Mouse (Mus musculus) limb, embryonic 14.5 days (tissue): ENCODE measurements around the gene Rpl6. TPM values are rescaled to one million over a fixed set of nuclear protein-coding genes. Genes with fewer than 3 reads are reported as not detected.

ENCODE experiments used
- ATAC-seq: fragments of 200-750 bp; cut with Nextera tagmentation; 2 replicates; pipeline ENCODE4 v1.8.0; 2017; ENCODE audit warnings: low read depth, moderate number of reproducible peaks, moderate TSS enrichment; ENCODE audit not compliant: low FRiP score
- DNase-seq: peaks from one replicate; pipeline ENCODE4 v3.0.0-alpha.2; 2015; ENCODE audit warnings: low spot score
- H3K27ac ChIP-seq: fragments of 300-500 bp; sonication (generic); replicated peaks from 2 replicates; pipeline ENCODE4 v1.5.1; 2014; ENCODE audit warnings: low read depth, mild to moderate bottlenecking, low read length, moderate library complexity, mixed read lengths
- H3K27me3 ChIP-seq: fragments of 300-500 bp; sonication (generic); 2 replicates; pipeline ENCODE4 v1.6.1; 2014; ENCODE audit warnings: low read length, mixed read lengths; ENCODE audit not compliant: control insufficient read depth, insufficient read depth
- H3K36me3 ChIP-seq: fragments of 300-500 bp; sonication (generic); 2 replicates; pipeline ENCODE4 v1.6.1; 2014; ENCODE audit warnings: mild to moderate bottlenecking, low read length, moderate library complexity, mixed read lengths; ENCODE audit not compliant: control insufficient read depth, insufficient read depth
- H3K4me1 ChIP-seq: fragments of 300-500 bp; sonication (generic); 2 replicates; pipeline ENCODE4 v1.6.1; 2014; ENCODE audit warnings: antibody characterized with exemption, low read length, mixed read lengths; ENCODE audit not compliant: control insufficient read depth, insufficient read depth
- H3K4me2 ChIP-seq: fragments of 300-500 bp; sonication (generic); replicated peaks from 2 replicates; pipeline ENCODE4 v1.6.1; 2014; ENCODE audit warnings: low read depth, mild to moderate bottlenecking, low read length, moderate library complexity; ENCODE audit not compliant: severe bottlenecking
- H3K4me3 ChIP-seq: fragments of 300-500 bp; sonication (generic); replicated peaks from 2 replicates; pipeline ENCODE4 v1.5.1; 2014; ENCODE audit warnings: low read length
- H3K9ac ChIP-seq: fragments of 300-500 bp; sonication (generic); 2 replicates; pipeline ENCODE4 v1.6.1; 2014; ENCODE audit warnings: mild to moderate bottlenecking, low read depth, low read length, moderate library complexity; ENCODE audit not compliant: severe bottlenecking
- H3K9me3 ChIP-seq: fragments of 300-500 bp; sonication (generic); 2 replicates; pipeline ENCODE4 v1.6.1; 2016; ENCODE audit warnings: low read length; ENCODE audit not compliant: control insufficient read depth
- POLR2A ChIP-seq: fragments of 200-500 bp; IDR thresholded peaks from 2 replicates; pipeline ENCODE4 v1.8.0; 2012; ENCODE audit warnings: inconsistent platforms, mild to moderate bottlenecking, moderate library complexity, borderline replicate concordance; ENCODE audit not compliant: insufficient read depth, insufficient read length; ENCODE audit errors: extremely low read depth
- WGBS: fragments of 180-500 bp; shearing (Covaris S2); extraction: QIAGEN DNeasy Blood & Tissue Kit; methylation state at CpG from one replicate; pipeline ENCODE4 v1.1.7; 2014; 5-methylcytosine and 5-hydroxymethylcytosine counted together
- polyA plus RNA-seq, 2 experiments: library from polyadenylated mRNA; depleted of rRNA in 1 of 2; stranded (reverse) in 1 of 2; unstranded in 1 of 2; fragments of >200 nt; fragmentation: Nextera tagmentation in 1 of 2; extraction: Ambion mirVana in 1 of 2; gene quantifications; 2 replicates each; pipeline versions ENCODE4 v1.2.1 to v1.2.3; 2012 to 2014

The Rpl6 gene
- polyA plus RNA-seq, 2 experiments: 712 to 1,086 TPM

GRCm38 (mm10) chr5:121232789-121233188, 28.5 kb downstream of the Rpl6 start:
- WGBS: 94% methylated on average over 1 of the region's 1 CpGs
- TF ChIP-seq POLR2A: no peak
- H3K27me3 ChIP-seq: no peaks in the 10 kb centered on the region
- DNase-seq: no peak
- no peaks in the 10 kb centered on the region for H3K9me3 ChIP-seq
- H3K36me3 ChIP-seq: 0 out of 2 replicates have a peak, but pooled peaks cover 3% of the 10 kb centered on the region
- H3K27ac ChIP-seq: no peak overlapping the region
- no peaks in the 10 kb centered on the region for H3K4me1 ChIP-seq
- no peak for ATAC-seq
- H3K9ac ChIP-seq: no peak overlapping the region
- no peak overlapping the region for H3K4me3 ChIP-seq
- H3K4me2 ChIP-seq: no peak overlapping the region

GRCm38 (mm10) chr5:121233726-121234125, 29.4 kb downstream of the Rpl6 start:
- Histone ChIP-seq H3K4me1 (no peaks in the 10 kb centered on the region), H3K27ac (no peak overlapping the region), H3K4me2 (no peak overlapping the region), H3K9me3 (no peaks in the 10 kb centered on the region), H3K4me3 (no peak overlapping the region), H3K27me3 (no peaks in the 10 kb centered on the region), H3K9ac (no peak overlapping the region), H3K36me3 (0 out of 2 replicates have a peak, but pooled peaks cover 3% of the 10 kb centered on the region)
- no peak for DNase-seq
- WGBS: 85% methylated on average over 2 of the region's 2 CpGs
- no peak for TF ChIP-seq POLR2A
- ATAC-seq: no peak

- H3K4me1 ChIP-seq: no peaks in the 10 kb centered on the region
- H3K27ac ChIP-seq: no peak overlapping the region
- H3K36me3 ChIP-seq: 0 out of 2 replicates have a peak, but pooled peaks cover 3% of the 10 kb centered on the region
- H3K4me2 ChIP-seq: no peak overlapping the region
- no peak for DNase-seq
- no peak for ATAC-seq
- H3K9ac ChIP-seq: no peak overlapping the region
- H3K9me3 ChIP-seq: no peaks in the 10 kb centered on the region
- H3K4me3 ChIP-seq: no peak overlapping the region
- H3K27me3 ChIP-seq: no peaks in the 10 kb centered on the region
- TF ChIP-seq POLR2A: no peak
- WGBS: 80% methylated on average over 5 of the region's 5 CpGs
Observed at GRCm38 (mm10) chr5:121236171-121236570, 31.9 kb downstream of the Rpl6 start.

DNA sequence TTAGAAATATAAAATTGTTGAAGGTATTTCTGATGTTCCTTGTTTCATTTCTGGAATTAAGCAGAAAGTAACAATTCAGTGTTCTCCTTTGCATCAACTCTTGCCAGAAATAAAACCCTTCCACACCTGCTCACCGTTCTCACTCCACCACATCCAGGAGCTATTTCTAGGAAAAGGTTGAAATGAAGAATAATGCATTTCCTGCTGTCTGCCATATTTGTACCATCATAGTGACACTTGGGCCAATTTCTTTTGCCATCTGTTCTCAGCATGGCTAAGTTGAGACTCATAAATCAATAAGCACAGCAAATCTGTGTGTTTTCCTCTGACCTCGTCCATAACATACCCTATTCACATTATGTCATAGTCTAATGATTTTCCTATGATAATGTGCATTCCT, 33.9 kb downstream of the Rpl6 start:
- Histone ChIP-seq H3K27ac (no peak overlapping the region), H3K4me3 (no peak overlapping the region), H3K9me3 (no peaks in the 10 kb centered on the region), H3K27me3 (no peaks in the 10 kb centered on the region), H3K4me2 (no peak overlapping the region), H3K4me1 (no peaks in the 10 kb centered on the region), H3K9ac (no peak overlapping the region), H3K36me3 (0 out of 2 replicates have a peak, but pooled peaks cover 3% of the 10 kb centered on the region)
- ATAC-seq (no peak), DNase-seq (no peak)
- 75% methylated on average over 2 of the region's 2 CpGs for WGBS
- TF ChIP-seq POLR2A: no peak

GRCm38 (mm10) chr5:121239846-121240245, 35.6 kb downstream of the Rpl6 start:
- Histone ChIP-seq H3K4me3 (no peak overlapping the region), H3K27ac (no peak overlapping the region), H3K4me2 (no peak overlapping the region), H3K9me3 (no peaks in the 10 kb centered on the region), H3K36me3 (no peaks in the 10 kb centered on the region), H3K4me1 (no peaks in the 10 kb centered on the region), H3K9ac (no peak overlapping the region), H3K27me3 (no peaks in the 10 kb centered on the region)
- no peak for TF ChIP-seq POLR2A
- 74% methylated on average over 5 of the region's 5 CpGs for WGBS
- DNase-seq: no peak
- ATAC-seq: no peak

DNA sequence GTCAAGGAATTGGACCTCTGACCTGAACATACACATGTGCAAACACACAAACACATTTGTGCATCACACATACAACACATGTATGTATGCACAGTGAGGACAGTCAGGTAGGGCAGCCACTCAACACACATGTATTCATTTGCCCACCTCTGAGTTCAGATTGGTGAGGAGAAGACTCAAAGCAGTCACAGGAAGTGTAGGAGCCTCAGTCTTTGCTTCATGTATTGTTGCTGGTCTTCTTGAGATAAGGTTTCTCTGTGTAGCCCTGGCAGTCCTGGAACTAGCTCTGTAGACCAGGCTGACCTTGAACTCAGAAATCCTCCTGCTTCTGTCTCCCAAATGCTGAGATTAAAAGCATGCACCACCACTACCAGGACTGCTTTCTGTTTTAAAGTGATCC, 36.9 kb downstream of the Rpl6 start:
- H3K4me1 ChIP-seq: no peaks in the 10 kb centered on the region
- TF ChIP-seq POLR2A: no peak

More for the DNA sequence above, 36.9 kb downstream of the Rpl6 start:
- H3K27ac ChIP-seq: no peak overlapping the region
- no peak overlapping the region for H3K4me3 ChIP-seq
- ATAC-seq (no peak), DNase-seq (no peak)
- no peak overlapping the region for H3K9ac ChIP-seq
- no peaks in the 10 kb centered on the region for H3K9me3 ChIP-seq
- H3K27me3 ChIP-seq: no peaks in the 10 kb centered on the region
- no peaks in the 10 kb centered on the region for H3K36me3 ChIP-seq
- H3K4me2 ChIP-seq: no peak overlapping the region
